Mouse (Mus musculus) kidney, postnatal 10 days (tissue): ENCODE results near the gene Olfr789.

Experiments used
- DNase-seq: peaks from one replicate; pipeline ENCODE4 v3.0.0; 2021; ENCODE audit warnings: mixed read lengths

Olfr789 gene

GRCm38 (mm10) chr10:129484452-129484851, at the start of gene Olfr789:
Olfr789 (plus strand) TSS chr10:129484752.
- DNase-seq, result no peak

DNA sequence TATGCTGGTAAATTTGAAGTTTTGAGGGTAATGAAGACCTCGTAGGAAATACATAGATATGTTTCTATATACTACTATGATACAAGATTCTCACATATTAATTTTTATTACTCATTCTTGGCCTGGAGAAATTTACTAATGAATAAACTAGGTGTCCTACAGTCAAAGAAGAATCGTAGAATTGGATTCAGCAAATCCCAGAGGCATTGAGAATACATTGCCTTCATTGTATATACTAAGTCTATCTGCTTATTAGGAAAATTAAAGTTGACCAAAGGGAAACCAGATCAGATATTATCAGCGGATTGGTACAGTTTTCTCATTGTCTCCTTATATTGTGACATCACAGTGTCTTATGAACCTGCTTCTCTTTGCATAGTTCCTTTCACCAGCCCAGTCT, 23.0 kb upstream of the Olfr789 start, which contains the start of gene Olfr787:
TSS of gene Olfr787 (plus strand) at position 301 of the 400 bp plus-strand sequence.
- no peak for DNase-seq

GRCm38 (mm10) chr10:129470698-129471097, 13.9 kb upstream of the Olfr789 start, which contains the start of gene Olfr788:
Olfr788 (plus strand) TSS chr10:129470998.
- DNase-seq, result no peak

DNA sequence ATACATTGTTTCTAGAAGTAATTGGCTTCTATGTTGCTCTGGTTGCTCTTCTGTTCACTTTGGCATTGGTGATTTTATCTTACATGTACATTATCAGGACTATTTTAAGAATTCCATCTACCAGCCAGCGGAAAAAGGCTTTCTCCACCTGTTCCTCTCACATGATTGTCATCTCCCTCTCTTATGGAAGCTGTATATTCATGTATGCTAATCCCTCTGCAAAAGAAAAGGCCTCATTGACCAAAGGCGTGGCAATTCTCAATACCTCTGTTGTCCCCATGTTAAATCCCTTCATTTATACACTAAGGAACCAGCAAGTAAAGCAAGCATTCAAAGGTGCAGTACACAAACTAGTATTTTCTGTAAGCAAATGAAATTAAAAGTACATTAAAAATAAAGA, 11.3 kb upstream of the Olfr789 start:
- DNase-seq, result no peak

DNA sequence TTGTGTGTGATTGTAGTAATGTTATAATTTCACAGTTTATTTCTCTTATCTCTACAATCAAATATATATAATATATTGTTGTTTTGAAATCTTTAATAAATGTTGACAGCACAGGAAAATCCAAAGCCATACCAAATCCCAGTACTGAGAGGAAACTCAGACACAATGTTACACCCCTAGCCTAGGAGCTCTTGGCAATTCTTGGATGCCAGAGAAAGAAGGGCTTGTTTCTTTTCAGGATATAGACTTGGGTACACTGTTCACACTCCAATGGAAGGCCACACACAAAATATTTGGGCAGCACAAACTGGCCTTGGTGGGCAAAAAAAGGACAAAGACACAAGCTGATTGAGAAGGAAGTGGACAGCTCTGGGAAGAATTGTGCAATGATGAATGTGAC, 10.8 kb upstream of the Olfr789 start:
- no peak for DNase-seq

GRCm38 (mm10) chr10:129490101-129490500, 5.5 kb downstream of the Olfr789 start:
- DNase-seq, result no peak

- DNase-seq, result no peak
These were observed 13.6 kb downstream of the Olfr789 start, which contains the start of gene Olfr790 for GRCm38 (mm10) chr10:129498192-129498591. Olfr790 (plus strand) TSS chr10:129498492.

- no peak for DNase-seq
These were observed 36.9 kb downstream of the Olfr789 start, which contains the start of gene Olfr791 for GRCm38 (mm10) chr10:129521492-129521891. Olfr791 (plus strand) TSS chr10:129521792.

DNA sequence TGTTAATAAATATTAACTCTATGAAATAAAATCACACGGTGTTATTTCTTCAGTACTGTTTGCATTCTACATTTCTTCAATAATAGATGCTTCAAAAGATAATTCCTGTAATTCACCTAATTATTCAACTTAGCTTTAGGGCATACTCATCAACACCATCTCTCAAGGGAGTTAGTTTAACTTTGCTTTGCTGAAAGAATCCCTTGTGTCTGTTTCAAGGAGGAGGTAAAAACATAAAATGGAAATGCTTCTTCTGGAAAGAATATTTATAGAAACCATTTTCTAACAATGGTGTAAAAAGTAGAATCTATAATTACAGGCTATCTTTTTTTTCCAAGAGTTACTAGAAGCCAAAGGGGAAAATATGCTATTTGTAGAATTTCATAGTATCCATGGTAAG, 54.3 kb downstream of the Olfr789 start, which contains the start of gene Olfr792:
TSS of gene Olfr792 (plus strand) at position 301 of the 400 bp plus-strand sequence.
- DNase-seq, result no peak
